Mouse (Mus musculus) lung, adult 2 months (tissue): ENCODE measurements at regions not wholly inside any gene's neighbourhood (a gene's known extent, or its start where the extent isn't known, plus 50 kb on each side); places are given as distances from the start of the nearest gene placed in this dataset.

Experiments used
- CTCF ChIP-seq: fragments of 200-500 bp; IDR thresholded peaks from 2 replicates; pipeline ENCODE4 v1.5.1; 2011; ENCODE audit warnings: mild to moderate bottlenecking, low read length, control low read depth; ENCODE audit not compliant: insufficient read depth
- POLR2A ChIP-seq: fragments of 200-500 bp; IDR thresholded peaks from 2 replicates; pipeline ENCODE4 v1.6.1; 2011; ENCODE audit warnings: low read depth, mild to moderate bottlenecking, control low read depth, low read length, borderline replicate concordance; ENCODE audit errors: extremely low read depth

- TF ChIP-seq CTCF (no peak), POLR2A (no peak)
Measured at GRCm38 (mm10) chr9:104496220-104496619, 50.9 kb upstream of the Cpne4 start.
